Mouse (Mus musculus): ENCODE measurements around the gene Snx13. TPM values are rescaled to one million over a fixed set of nuclear protein-coding genes. Genes with fewer than 3 reads are reported as not detected.

Snx13 gene
- total RNA-seq, 2 experiments from 2014 or later = 7.3 to 21.8 TPM

DNA sequence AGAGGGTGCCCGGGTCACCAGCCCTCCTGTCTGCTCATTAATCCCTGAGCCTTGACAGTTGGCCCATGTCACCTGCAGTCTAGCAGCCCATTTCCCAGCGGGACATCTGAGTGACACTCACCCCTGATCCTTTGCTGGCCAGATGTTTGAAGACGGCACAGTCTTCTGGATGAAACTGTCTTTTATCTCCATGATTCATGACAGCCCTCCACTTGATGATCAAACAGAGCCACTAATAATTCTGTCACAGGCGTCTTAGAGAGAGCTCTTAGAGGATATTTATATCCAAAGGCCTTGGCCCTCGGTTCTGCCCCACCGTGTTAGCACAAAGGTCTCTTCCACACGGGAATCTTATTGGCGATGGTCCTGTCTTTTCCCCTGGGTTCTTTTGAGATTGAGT is 129.0 kb downstream of the Snx13 start:
- no peak for ATAC-seq (replicated peaks; ENCODE audit: low FRiP score, low TSS enrichment, poor library complexity, severe bottlenecking)

GRCm38 (mm10) chr12:35176628-35177027 is 129.6 kb downstream of the Snx13 start:
- no peak for ATAC-seq (replicated peaks; ENCODE audit: low FRiP score, low TSS enrichment, poor library complexity, severe bottlenecking)

DNA sequence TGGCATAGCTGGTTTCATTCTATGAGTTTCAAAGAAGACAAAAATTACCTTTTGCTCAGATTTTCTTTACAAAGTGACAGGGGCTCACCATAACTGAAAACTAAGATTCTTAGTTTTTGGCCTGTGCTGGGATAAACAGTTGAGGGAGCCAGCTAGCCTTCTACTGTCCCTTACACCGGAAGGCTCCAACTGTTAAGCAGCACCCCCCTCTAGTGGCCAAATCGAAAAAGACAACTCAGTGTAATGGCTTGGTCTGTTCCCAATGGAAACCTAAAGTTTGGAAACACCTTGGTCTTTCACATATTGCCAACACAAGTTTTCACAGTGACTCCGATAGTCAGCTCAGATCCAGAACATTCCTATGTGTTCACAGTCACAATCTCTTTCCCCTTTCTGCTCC is 135.7 kb downstream of the Snx13 start:
- peak; percentile 90 for ATAC-seq (replicated peaks; ENCODE audit: low FRiP score, low TSS enrichment, poor library complexity, severe bottlenecking)

DNA sequence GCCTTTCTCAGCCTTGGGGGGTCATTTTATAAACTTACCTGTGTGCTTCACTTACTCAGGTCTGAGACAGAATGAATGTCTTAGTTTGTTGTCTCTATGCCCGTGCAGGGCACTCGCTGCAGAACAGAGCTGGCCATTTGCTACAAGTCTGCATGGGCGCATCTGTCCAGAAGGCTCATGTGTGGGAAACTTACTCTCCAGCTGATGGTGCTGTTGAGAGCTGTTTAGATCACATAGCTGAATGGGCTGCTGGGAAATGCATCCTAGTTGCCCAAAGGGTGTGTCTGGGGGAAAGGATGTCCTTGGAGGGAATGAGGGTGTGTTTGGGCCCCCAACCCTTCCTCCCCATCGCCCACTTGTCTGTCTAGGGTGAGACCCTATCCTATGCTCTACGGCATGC is 137.3 kb downstream of the Snx13 start:
- no peak for ATAC-seq (replicated peaks; ENCODE audit: low FRiP score, low TSS enrichment, poor library complexity, severe bottlenecking)

- ATAC-seq (replicated peaks; ENCODE audit: low FRiP score, low TSS enrichment, poor library complexity, severe bottlenecking) = 0 out of 2 replicates have a peak, but pooled peaks have one; percentile 55
Measured at GRCm38 (mm10) chr12:35191698-35192425, 144.9 kb downstream of the Snx13 start.

- ATAC-seq (replicated peaks; ENCODE audit: low FRiP score, low TSS enrichment, poor library complexity, severe bottlenecking) = no peak
Measured at GRCm38 (mm10) chr12:35192426-35192769, 145.4 kb downstream of the Snx13 start.

Other genes with a start within 250 kb of the Snx13 start
- 0.46 and 2.3 TPM in 2 replicates for gene Hdac9, start 130.1 kb upstream of the Snx13 start, total RNA-seq (2014; fragmentation: Nextera tagmentation)
- gene Hdac9, start 130.1 kb upstream of the Snx13 start, total RNA-seq (2017) = 1.9 and 2.1 TPM in 2 replicates
- gene Prps1l1, start 62.4 kb upstream of the Snx13 start, total RNA-seq (2014; fragmentation: Nextera tagmentation) = not detected in 2 replicates
- gene Prps1l1, start 62.4 kb upstream of the Snx13 start, total RNA-seq (2017) = not detected in 2 replicates

All from megakaryocyte-erythroid progenitor cell, adult 5-6 weeks (primary cell).